Mouse (Mus musculus): ENCODE results near the gene Eif3m. TPM values are rescaled to one million over a fixed set of nuclear protein-coding genes. Genes with fewer than 3 reads are reported as not detected.
"Not testable (repeated sequence)": the region's sequence is repeated elsewhere in the genome, so short reads cannot be mapped to it uniquely, and the experiment has no call there.

The Eif3m gene
- polyA plus RNA-seq, 1 experiment from 2014 or later = 214 TPM

DNA sequence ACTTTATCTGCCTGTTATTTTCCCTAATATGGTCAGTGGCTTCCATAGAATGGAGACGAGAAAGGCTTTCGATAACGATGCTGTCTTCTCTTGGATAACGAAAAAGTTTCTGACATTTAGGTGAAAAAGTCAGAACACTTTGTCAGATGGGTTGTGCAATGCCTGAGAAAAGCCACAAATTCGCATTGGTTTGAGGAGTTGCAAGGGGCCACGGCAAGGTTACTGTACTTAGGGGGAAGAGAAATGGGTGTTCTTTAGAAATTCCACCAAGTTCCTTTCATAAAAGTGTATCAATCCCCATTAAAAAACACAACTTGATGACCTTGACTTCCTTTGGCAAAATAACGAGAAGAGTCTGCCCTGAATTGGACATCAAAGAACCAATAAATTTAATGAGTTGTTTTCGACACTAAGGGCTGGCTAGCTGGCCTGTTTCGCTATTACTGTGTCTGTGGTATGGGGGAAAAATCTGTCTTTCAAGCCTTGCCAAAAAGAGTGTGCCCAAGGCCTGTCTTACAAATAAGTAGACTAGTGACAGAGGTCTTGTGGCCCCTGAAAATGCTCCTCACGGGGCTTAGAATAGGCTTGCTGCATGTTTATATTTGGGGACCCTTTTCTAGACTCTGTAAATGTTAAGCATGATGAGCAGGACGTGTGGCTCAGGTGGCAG is 19.7 kb upstream of the Eif3m start:
- no peaks in the 10 kb centered on the region for H3K36me3 ChIP-seq (ENCODE audit: control insufficient read depth, insufficient read depth, low read length)
- H3K4me2 ChIP-seq (ENCODE audit: low read length) = no peak overlapping the region
- no peak overlapping the region for H3K4me3 ChIP-seq (replicated peaks; ENCODE audit: low read depth, low read length)
- ATAC-seq (ENCODE audit: low FRiP score, low TSS enrichment) (no peak), DNase-seq (no peak)
- no peaks in the 10 kb centered on the region for H3K27me3 ChIP-seq (ENCODE audit: control insufficient read depth, insufficient read depth, low read length)
- 86% methylated on average over 11 of the region's 11 CpGs for WGBS
- H3K9ac ChIP-seq (replicated peaks; ENCODE audit: low read length) = no peak overlapping the region
- H3K4me1 ChIP-seq (ENCODE audit: control insufficient read depth, insufficient read depth, low read length) = no peaks in the 10 kb centered on the region
- H3K27ac ChIP-seq (replicated peaks; ENCODE audit: low read depth, low read length) = no peak overlapping the region
- H3K9me3 ChIP-seq (ENCODE audit: control insufficient read depth, low read length) = no peaks in the 10 kb centered on the region

DNA sequence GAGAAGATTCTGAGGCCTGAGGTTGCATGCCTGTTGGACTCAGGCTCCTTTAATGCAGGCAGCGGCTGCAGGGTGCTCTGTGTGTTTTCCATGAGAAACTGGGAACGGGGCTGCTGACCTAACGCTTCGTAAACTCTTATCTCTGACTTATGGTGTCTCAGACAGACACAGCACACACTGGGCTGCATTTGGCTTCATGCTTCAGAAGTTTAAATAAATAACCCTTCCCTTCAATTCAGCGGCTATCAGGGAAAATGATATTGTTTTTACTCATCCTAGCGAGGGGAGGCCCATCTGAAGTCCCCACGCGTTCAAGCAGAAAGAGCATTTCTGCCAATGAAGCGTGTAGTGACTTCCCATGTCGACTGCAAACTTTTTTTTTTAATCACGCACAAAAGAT is 19.1 kb upstream of the Eif3m start:
- H3K27ac ChIP-seq (replicated peaks; ENCODE audit: low read depth, low read length) = no peak overlapping the region
- no peaks in the 10 kb centered on the region for H3K27me3 ChIP-seq (ENCODE audit: control insufficient read depth, insufficient read depth, low read length)
- ATAC-seq (ENCODE audit: low FRiP score, low TSS enrichment) (no peak), DNase-seq (no peak)
- H3K9me3 ChIP-seq (ENCODE audit: control insufficient read depth, low read length) = no peaks in the 10 kb centered on the region
- H3K4me2 ChIP-seq (ENCODE audit: low read length) = no peak overlapping the region
- no peak overlapping the region for H3K9ac ChIP-seq (replicated peaks; ENCODE audit: low read length)
- H3K4me3 ChIP-seq (replicated peaks; ENCODE audit: low read depth, low read length) = no peak overlapping the region
- no peaks in the 10 kb centered on the region for H3K36me3 ChIP-seq (ENCODE audit: control insufficient read depth, insufficient read depth, low read length)
- no peaks in the 10 kb centered on the region for H3K4me1 ChIP-seq (ENCODE audit: control insufficient read depth, insufficient read depth, low read length)
- WGBS = 67% methylated on average over 11 of the region's 11 CpGs

DNA sequence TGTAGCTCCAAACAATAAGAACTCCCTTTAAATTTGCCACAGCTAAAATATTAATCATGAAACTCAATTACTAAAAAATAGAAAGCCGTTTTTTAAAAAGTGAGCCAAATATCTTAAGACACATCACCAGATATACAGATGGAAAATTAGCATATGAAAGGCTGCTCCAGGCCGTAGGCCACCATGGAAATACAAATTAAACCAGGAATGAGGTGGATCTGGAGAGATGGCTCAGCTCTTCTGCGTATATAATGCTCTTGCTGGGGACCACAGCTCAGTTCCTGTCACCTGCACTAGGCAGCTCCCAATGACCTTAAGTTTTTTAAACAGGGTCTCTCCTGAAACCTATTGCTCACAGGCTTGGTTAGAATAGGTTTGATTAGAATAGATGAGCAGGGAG is 17.2 kb upstream of the Eif3m start:
- no peak overlapping the region for H3K27ac ChIP-seq (replicated peaks; ENCODE audit: low read depth, low read length)
- ATAC-seq (ENCODE audit: low FRiP score, low TSS enrichment) = no peak
- no peak overlapping the region for H3K4me3 ChIP-seq (replicated peaks; ENCODE audit: low read depth, low read length)
- WGBS = 35% methylated on average over 3 of the region's 3 CpGs
- H3K4me1 ChIP-seq (ENCODE audit: control insufficient read depth, insufficient read depth, low read length) = no peaks in the 10 kb centered on the region
- H3K4me2 ChIP-seq (ENCODE audit: low read length) = no peak overlapping the region
- DNase-seq = no peak
- no peaks in the 10 kb centered on the region for H3K9me3 ChIP-seq (ENCODE audit: control insufficient read depth, low read length)
- H3K9ac ChIP-seq (replicated peaks; ENCODE audit: low read length) = no peak overlapping the region
- H3K27me3 ChIP-seq (ENCODE audit: control insufficient read depth, insufficient read depth, low read length) = no peaks in the 10 kb centered on the region
- no peaks in the 10 kb centered on the region for H3K36me3 ChIP-seq (ENCODE audit: control insufficient read depth, insufficient read depth, low read length)

DNA sequence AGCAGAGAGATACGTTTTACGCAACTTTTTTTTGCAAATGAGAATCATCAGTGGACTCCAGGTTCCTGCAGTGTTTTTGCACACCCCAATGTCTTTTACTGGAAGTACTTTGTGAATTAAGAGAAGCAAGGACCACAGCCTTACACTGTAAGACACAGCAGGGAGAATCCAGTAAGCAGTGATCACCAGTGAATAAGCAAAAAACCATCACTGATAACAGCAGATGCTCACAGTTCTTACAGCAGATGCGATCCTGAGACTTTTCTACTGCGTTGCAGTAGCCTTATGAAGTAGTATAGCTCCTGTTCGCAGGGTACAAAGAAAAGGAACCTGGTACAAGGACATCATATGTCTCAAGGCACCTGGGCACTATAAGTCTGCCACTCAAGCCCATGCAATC is 13.6 kb upstream of the Eif3m start:
- no peaks in the 10 kb centered on the region for H3K4me1 ChIP-seq (ENCODE audit: control insufficient read depth, insufficient read depth, low read length)
- no peak overlapping the region for H3K9ac ChIP-seq (replicated peaks; ENCODE audit: low read length)
- H3K27me3 ChIP-seq (ENCODE audit: control insufficient read depth, insufficient read depth, low read length) = no peaks in the 10 kb centered on the region
- H3K4me3 ChIP-seq (replicated peaks; ENCODE audit: low read depth, low read length) = no peak overlapping the region
- ATAC-seq (ENCODE audit: low FRiP score, low TSS enrichment) = no peak
- no peak overlapping the region for H3K27ac ChIP-seq (replicated peaks; ENCODE audit: low read depth, low read length)
- H3K36me3 ChIP-seq (ENCODE audit: control insufficient read depth, insufficient read depth, low read length) = no peaks in the 10 kb centered on the region
- no peaks in the 10 kb centered on the region for H3K9me3 ChIP-seq (ENCODE audit: control insufficient read depth, low read length)
- WGBS = 94% methylated on average over 5 of the region's 5 CpGs
- no peak for DNase-seq
- H3K4me2 ChIP-seq (ENCODE audit: low read length) = no peak overlapping the region

DNA sequence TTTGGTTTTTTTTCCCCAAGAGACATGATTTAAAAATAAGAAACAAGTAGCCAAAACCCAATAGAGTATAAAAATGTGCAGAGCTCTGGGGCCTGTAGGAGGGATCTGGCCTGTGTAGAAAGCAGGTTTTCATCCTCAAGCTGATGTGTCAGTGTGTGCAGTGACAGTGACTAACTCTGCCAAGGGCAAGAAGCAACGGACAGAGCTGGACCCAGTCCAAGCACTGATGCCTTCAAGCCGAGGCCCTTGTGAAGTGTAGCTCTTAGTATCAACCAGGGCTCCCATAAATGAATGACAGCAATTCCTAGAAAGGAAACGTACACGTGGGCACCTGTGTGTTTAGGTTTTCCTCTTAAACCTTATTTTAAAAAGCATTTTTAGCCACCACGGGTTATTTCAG is 11.9 kb upstream of the Eif3m start:
- Histone ChIP-seq H3K27ac (replicated peaks; ENCODE audit: low read depth, low read length) (no peak overlapping the region), H3K4me1 (ENCODE audit: control insufficient read depth, insufficient read depth, low read length) (no peaks in the 10 kb centered on the region), H3K27me3 (ENCODE audit: control insufficient read depth, insufficient read depth, low read length) (no peaks in the 10 kb centered on the region), H3K4me2 (ENCODE audit: low read length) (no peak overlapping the region), H3K36me3 (ENCODE audit: control insufficient read depth, insufficient read depth, low read length) (no peaks in the 10 kb centered on the region), H3K9ac (replicated peaks; ENCODE audit: low read length) (no peak overlapping the region), H3K4me3 (replicated peaks; ENCODE audit: low read depth, low read length) (no peak overlapping the region), H3K9me3 (ENCODE audit: control insufficient read depth, low read length) (no peaks in the 10 kb centered on the region)
- DNase-seq (no peak), ATAC-seq (ENCODE audit: low FRiP score, low TSS enrichment) (no peak)
- WGBS = 81% methylated on average over 5 of the region's 5 CpGs

DNA sequence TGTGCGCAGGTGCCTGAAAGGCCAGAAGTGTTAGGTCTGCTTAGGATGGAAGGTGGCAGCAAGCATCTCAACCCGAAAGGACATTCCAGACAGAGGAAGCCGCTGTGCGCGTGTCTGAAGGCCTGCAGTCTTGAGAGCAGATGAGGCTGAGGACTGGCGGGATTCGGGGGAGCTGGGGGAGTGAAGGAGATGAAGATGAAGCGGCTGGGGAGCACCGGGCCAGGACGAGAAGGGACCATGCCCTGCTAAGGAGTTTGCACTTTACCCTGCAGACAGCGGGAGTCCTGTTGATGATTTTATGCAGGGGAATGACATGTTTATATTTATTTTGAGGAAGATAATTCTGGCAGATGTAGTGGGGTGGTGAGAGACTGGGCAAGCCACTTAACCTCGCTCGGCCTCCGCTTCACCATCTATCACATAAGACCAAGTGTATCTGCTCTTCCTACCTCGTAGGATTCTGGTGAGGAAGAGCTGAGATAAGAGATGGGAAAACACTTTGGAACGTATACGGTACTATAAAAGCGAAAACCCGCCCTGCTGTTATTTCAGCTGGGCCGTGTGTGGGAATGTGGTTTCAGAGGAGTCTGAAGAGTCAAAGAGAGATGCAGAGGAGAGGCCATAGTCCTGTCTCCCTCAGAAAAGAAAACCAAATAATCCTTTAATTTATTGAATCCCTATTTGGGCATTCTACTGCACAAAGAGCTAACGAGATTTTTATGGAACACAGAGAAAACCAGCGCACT is 10.2 kb upstream of the Eif3m start:
- no peak for ATAC-seq (ENCODE audit: low FRiP score, low TSS enrichment)
- Histone ChIP-seq H3K36me3 (ENCODE audit: control insufficient read depth, insufficient read depth, low read length) (no peaks in the 10 kb centered on the region), H3K27me3 (ENCODE audit: control insufficient read depth, insufficient read depth, low read length) (no peaks in the 10 kb centered on the region), H3K4me1 (ENCODE audit: control insufficient read depth, insufficient read depth, low read length) (no peaks in the 10 kb centered on the region), H3K27ac (replicated peaks; ENCODE audit: low read depth, low read length) (no peak overlapping the region), H3K9me3 (ENCODE audit: control insufficient read depth, low read length) (no peaks in the 10 kb centered on the region), H3K9ac (replicated peaks; ENCODE audit: low read length) (no peak overlapping the region), H3K4me2 (ENCODE audit: low read length) (no peak overlapping the region), H3K4me3 (replicated peaks; ENCODE audit: low read depth, low read length) (no peak overlapping the region)
- WGBS = 88% methylated on average over 22 of the region's 22 CpGs
- no peak for DNase-seq

DNA sequence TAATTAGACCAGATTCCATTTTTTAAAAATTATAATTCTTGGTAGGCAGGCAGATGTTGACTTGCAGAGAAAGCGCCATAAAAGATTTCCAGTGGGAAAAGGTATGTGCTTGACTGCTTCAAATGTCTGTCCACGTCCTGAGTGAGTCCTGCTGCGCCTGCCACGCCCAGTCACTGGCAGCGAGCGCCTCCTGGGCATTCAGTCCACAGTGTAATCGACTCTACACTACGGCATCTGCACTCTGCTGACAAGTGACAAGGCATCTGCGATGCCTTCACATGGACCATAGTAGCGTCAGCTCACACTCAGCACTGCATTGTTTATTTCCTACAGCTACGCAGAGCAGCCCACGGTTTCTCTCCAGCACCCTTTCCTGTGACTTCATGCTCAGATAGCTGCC is 8.7 kb upstream of the Eif3m start:
- H3K27me3 ChIP-seq (ENCODE audit: control insufficient read depth, insufficient read depth, low read length); H3K4me3 ChIP-seq (replicated peaks; ENCODE audit: low read depth, low read length); H3K4me2 ChIP-seq (ENCODE audit: low read length); H3K9me3 ChIP-seq (ENCODE audit: control insufficient read depth, low read length); H3K9ac ChIP-seq (replicated peaks; ENCODE audit: low read length); ATAC-seq (ENCODE audit: low FRiP score, low TSS enrichment); H3K4me1 ChIP-seq (ENCODE audit: control insufficient read depth, insufficient read depth, low read length); DNase-seq; H3K27ac ChIP-seq (replicated peaks; ENCODE audit: low read depth, low read length); H3K36me3 ChIP-seq (ENCODE audit: control insufficient read depth, insufficient read depth, low read length): not testable (repeated sequence)
- 89% methylated on average over 12 of the region's 12 CpGs for WGBS

DNA sequence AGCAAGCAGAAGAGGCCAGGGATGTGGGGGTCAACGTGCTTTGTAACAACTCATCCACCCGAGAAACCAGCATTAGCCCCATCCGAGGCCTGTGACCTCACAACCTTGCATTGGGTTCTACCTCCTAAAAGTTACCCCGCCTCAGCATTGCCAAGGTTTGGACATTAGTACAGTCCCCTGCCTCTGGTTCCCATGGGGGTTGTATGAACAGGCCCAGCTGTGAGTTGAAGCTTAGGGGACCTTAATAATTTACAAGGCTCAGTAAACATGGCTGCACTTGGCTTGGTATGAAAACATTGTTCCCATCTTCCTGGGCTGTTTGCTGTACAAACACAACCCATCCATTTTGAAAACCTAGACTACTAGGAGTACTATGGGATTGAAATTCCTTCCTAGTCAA is 6.9 kb upstream of the Eif3m start:
- Histone ChIP-seq H3K27me3 (ENCODE audit: control insufficient read depth, insufficient read depth, low read length) (no peaks in the 10 kb centered on the region), H3K27ac (replicated peaks; ENCODE audit: low read depth, low read length) (no peak overlapping the region), H3K4me3 (replicated peaks; ENCODE audit: low read depth, low read length) (no peak overlapping the region), H3K9me3 (ENCODE audit: control insufficient read depth, low read length) (no peaks in the 10 kb centered on the region), H3K4me1 (ENCODE audit: control insufficient read depth, insufficient read depth, low read length) (no peaks in the 10 kb centered on the region), H3K4me2 (ENCODE audit: low read length) (no peak overlapping the region), H3K36me3 (ENCODE audit: control insufficient read depth, insufficient read depth, low read length) (no peaks in the 10 kb centered on the region), H3K9ac (replicated peaks; ENCODE audit: low read length) (no peak overlapping the region)
- no peak for DNase-seq
- 77% methylated on average over 4 of the region's 4 CpGs for WGBS
- ATAC-seq (ENCODE audit: low FRiP score, low TSS enrichment) = no peak

DNA sequence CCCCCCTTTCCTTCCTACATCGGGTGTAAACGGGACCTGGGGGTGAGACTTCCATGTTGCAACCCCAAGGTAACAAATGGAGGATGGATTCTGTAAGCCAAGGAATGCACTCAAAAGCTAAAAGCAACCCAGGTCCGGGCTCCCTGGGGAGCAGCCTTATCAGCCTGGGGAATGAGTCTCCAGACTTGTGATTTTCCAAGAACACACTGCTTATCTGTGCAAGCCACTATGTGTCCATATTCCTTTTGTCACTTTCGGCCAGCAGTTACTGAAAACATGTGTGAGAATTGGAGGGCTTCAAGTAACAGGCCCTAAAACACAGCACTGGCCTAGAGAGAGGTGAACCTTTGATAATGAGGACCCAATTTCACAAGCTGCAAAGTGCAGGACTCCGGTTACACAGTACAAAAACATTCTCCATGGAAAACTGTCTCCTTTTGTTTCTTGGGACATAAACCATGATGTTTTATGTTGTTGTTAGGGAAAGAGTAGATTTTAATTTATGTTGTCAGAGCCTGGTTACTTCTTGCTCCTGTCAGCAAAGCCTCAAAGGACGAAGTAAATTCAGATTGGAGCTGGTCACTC is 6.2 kb upstream of the Eif3m start:
- Histone ChIP-seq H3K4me3 (replicated peaks; ENCODE audit: low read depth, low read length) (no peak overlapping the region), H3K27ac (replicated peaks; ENCODE audit: low read depth, low read length) (no peak overlapping the region), H3K36me3 (ENCODE audit: control insufficient read depth, insufficient read depth, low read length) (no peaks in the 10 kb centered on the region), H3K9ac (replicated peaks; ENCODE audit: low read length) (no peak overlapping the region), H3K4me2 (ENCODE audit: low read length) (no peak overlapping the region), H3K9me3 (ENCODE audit: control insufficient read depth, low read length) (no peaks in the 10 kb centered on the region), H3K27me3 (ENCODE audit: control insufficient read depth, insufficient read depth, low read length) (no peaks in the 10 kb centered on the region), H3K4me1 (ENCODE audit: control insufficient read depth, insufficient read depth, low read length) (no peaks in the 10 kb centered on the region)
- 85% methylated on average over 6 of the region's 6 CpGs for WGBS
- no peak for ATAC-seq (ENCODE audit: low FRiP score, low TSS enrichment)
- DNase-seq = no peak
